Mouse (Mus musculus): ENCODE measurements around the gene Tmem59l. TPM values are rescaled to one million over a fixed set of nuclear protein-coding genes. Genes with fewer than 3 reads are reported as not detected.
"Not testable (repeated sequence)": the region's sequence is repeated elsewhere in the genome, so short reads cannot be mapped to it uniquely, and the experiment has no call there.

Gene Tmem59l
- polyA plus RNA-seq, 1 experiment, result 64.8 TPM

- peak; percentile 53 for TF ChIP-seq CTCF (IDR thresholded peaks at IDR 0.05; ENCODE audit: borderline replicate concordance, extremely low read depth, insufficient read depth, insufficient read length)
- TF ChIP-seq POLR2A (IDR thresholded peaks at IDR 0.05; ENCODE audit: borderline replicate concordance, extremely low read depth, insufficient read depth, insufficient read length, poor library complexity, severe bottlenecking), result 0 out of 2 replicates have a peak, but pooled peaks have one; percentile 65
- DNase-seq (ENCODE audit: low read depth), result peak; percentile 99
Observed at GRCm38 (mm10) chr8:70522592-70523403, 35.6 kb upstream of the Tmem59l start.

- TF ChIP-seq CTCF (IDR thresholded peaks at IDR 0.05; ENCODE audit: borderline replicate concordance, extremely low read depth, insufficient read depth, insufficient read length) (no peak), POLR2A (IDR thresholded peaks at IDR 0.05; ENCODE audit: borderline replicate concordance, extremely low read depth, insufficient read depth, insufficient read length, poor library complexity, severe bottlenecking) (no peak)
- no peak for DNase-seq (ENCODE audit: low read depth)
Observed at GRCm38 (mm10) chr8:70519606-70520005, 32.4 kb upstream of the Tmem59l start.

GRCm38 (mm10) chr8:70519043-70519442 is 31.9 kb upstream of the Tmem59l start:
- DNase-seq (ENCODE audit: low read depth), result no peak
- no peak for TF ChIP-seq CTCF (IDR thresholded peaks at IDR 0.05; ENCODE audit: borderline replicate concordance, extremely low read depth, insufficient read depth, insufficient read length)
- TF ChIP-seq POLR2A (IDR thresholded peaks at IDR 0.05; ENCODE audit: borderline replicate concordance, extremely low read depth, insufficient read depth, insufficient read length, poor library complexity, severe bottlenecking), result no peak

GRCm38 (mm10) chr8:70517940-70518643 is 30.9 kb upstream of the Tmem59l start:
- DNase-seq (ENCODE audit: low read depth), result no peak
- no peak for TF ChIP-seq CTCF (IDR thresholded peaks at IDR 0.05; ENCODE audit: borderline replicate concordance, extremely low read depth, insufficient read depth, insufficient read length)
- TF ChIP-seq POLR2A (IDR thresholded peaks at IDR 0.05; ENCODE audit: borderline replicate concordance, extremely low read depth, insufficient read depth, insufficient read length, poor library complexity, severe bottlenecking), result no peak

- DNase-seq (ENCODE audit: low read depth), result no peak
- no peak for TF ChIP-seq CTCF (IDR thresholded peaks at IDR 0.05; ENCODE audit: borderline replicate concordance, extremely low read depth, insufficient read depth, insufficient read length)
- TF ChIP-seq POLR2A (IDR thresholded peaks at IDR 0.05; ENCODE audit: borderline replicate concordance, extremely low read depth, insufficient read depth, insufficient read length, poor library complexity, severe bottlenecking), result no peak
Observed at GRCm38 (mm10) chr8:70513441-70513840, 26.3 kb upstream of the Tmem59l start.

- DNase-seq (ENCODE audit: low read depth), result no peak
Observed at GRCm38 (mm10) chr8:70512253-70512903, 25.2 kb upstream of the Tmem59l start.

GRCm38 (mm10) chr8:70511770-70512169 is 24.6 kb upstream of the Tmem59l start:
- DNase-seq (ENCODE audit: low read depth), result no peak
- TF ChIP-seq POLR2A (IDR thresholded peaks at IDR 0.05; ENCODE audit: borderline replicate concordance, extremely low read depth, insufficient read depth, insufficient read length, poor library complexity, severe bottlenecking) (no peak), CTCF (IDR thresholded peaks at IDR 0.05; ENCODE audit: borderline replicate concordance, extremely low read depth, insufficient read depth, insufficient read length) (no peak)

More at GRCm38 (mm10) chr8:70512253-70512903, 25.2 kb upstream of the Tmem59l start:
- TF ChIP-seq CTCF (IDR thresholded peaks at IDR 0.05; ENCODE audit: borderline replicate concordance, extremely low read depth, insufficient read depth, insufficient read length) (no peak), POLR2A (IDR thresholded peaks at IDR 0.05; ENCODE audit: borderline replicate concordance, extremely low read depth, insufficient read depth, insufficient read length, poor library complexity, severe bottlenecking) (no peak)

- not testable (repeated sequence) for DNase-seq (ENCODE audit: low read depth)
Observed at GRCm38 (mm10) chr8:70511174-70511573, 24.0 kb upstream of the Tmem59l start.

- TF ChIP-seq CTCF (IDR thresholded peaks at IDR 0.05; ENCODE audit: borderline replicate concordance, extremely low read depth, insufficient read depth, insufficient read length), result no peak
- TF ChIP-seq POLR2A (IDR thresholded peaks at IDR 0.05; ENCODE audit: borderline replicate concordance, extremely low read depth, insufficient read depth, insufficient read length, poor library complexity, severe bottlenecking), result peak; percentile 81
- peak; percentile 99 for DNase-seq (ENCODE audit: low read depth)
Observed at GRCm38 (mm10) chr8:70510228-70510915, 23.2 kb upstream of the Tmem59l start, which contains the start of gene Uba52. Uba52 (minus strand) TSS chr8:70510801.

GRCm38 (mm10) chr8:70509281-70509952 is 22.3 kb upstream of the Tmem59l start:
- TF ChIP-seq CTCF (IDR thresholded peaks at IDR 0.05; ENCODE audit: borderline replicate concordance, extremely low read depth, insufficient read depth, insufficient read length) (no peak), POLR2A (IDR thresholded peaks at IDR 0.05; ENCODE audit: borderline replicate concordance, extremely low read depth, insufficient read depth, insufficient read length, poor library complexity, severe bottlenecking) (no peak)
- DNase-seq (ENCODE audit: low read depth), result no peak
